Mouse (Mus musculus): ENCODE data around the gene Mdm2. TPM values are rescaled to one million over a fixed set of nuclear protein-coding genes. Genes with fewer than 3 reads are reported as not detected.
A peak's percentile ranks its signal among the peaks of the same experiment; 100 is the strongest.

Gene Mdm2
- total and polyA plus RNA-seq, 3 experiments = 35.3 to 601 (median 42.2) TPM

DNA sequence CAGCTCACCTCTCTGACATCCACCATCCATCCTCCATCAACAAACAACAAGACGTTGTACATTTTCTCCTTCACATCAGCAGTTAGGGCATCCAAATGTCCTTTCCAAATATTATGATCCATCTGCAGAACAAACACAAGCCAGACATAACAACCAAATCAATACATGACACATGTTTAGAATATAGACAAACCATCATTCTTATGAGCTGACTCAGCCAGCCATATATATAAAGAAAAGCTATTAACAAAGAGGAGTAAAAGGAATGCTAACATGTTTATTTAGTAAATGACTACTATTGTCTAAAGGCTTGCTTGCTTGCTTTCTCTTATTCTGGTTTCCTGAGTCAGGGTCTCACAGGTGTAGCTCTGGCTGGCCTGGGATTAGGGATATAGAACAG is 46.7 kb upstream of the Mdm2 start:
- no peak for DNase-seq (ENCODE audit: low read depth, low spot score)
- H3K9ac ChIP-seq (ENCODE audit: control insufficient read depth, low read depth, low read length, poor library complexity, severe bottlenecking) = no peak overlapping the region
- no peaks in the 10 kb centered on the region for H3K27me3 ChIP-seq (ENCODE audit: control insufficient read depth in 1 of 2, insufficient read depth in 2 of 2, low read length in 2 of 2)
- no peak for TF ChIP-seq MYC (IDR thresholded peaks at IDR 0.05; ENCODE audit: low read depth, low read length)
- TF ChIP-seq CHD1 (IDR thresholded peaks at IDR 0.05; ENCODE audit: low read depth, low read length) = no peak
- TF ChIP-seq POLR2AphosphoS5 (IDR thresholded peaks at IDR 0.05; ENCODE audit: borderline replicate concordance, low read depth, low read length) = no peak
- no peak for TF ChIP-seq SIN3A (IDR thresholded peaks at IDR 0.05; ENCODE audit: low read length)
- TF ChIP-seq USF1 (IDR thresholded peaks at IDR 0.05; ENCODE audit: low read depth, low read length) = no peak
- TF ChIP-seq POLR2AphosphoS2 (IDR thresholded peaks at IDR 0.05; ENCODE audit: low read length) = no peak
- no peak for TF ChIP-seq MEF2A (IDR thresholded peaks at IDR 0.05; ENCODE audit: extremely low read depth, insufficient replicate concordance, low read depth, low read length, poor library complexity, severe bottlenecking)
- TF ChIP-seq HCFC1 (IDR thresholded peaks at IDR 0.05; ENCODE audit: low read depth, low read length) = no peak
- no peak for TF ChIP-seq ZC3H11A (IDR thresholded peaks at IDR 0.05; ENCODE audit: low read depth, low read length)
- H3K9me3 ChIP-seq (replicated peaks; ENCODE audit: insufficient read depth, low read length) = no peaks in the 10 kb centered on the region
- peaks cover 0 to 30% of the 10 kb centered on the region in 2 experiments; a peak in 2 of 4 replicates for H3K36me3 ChIP-seq (ENCODE audit: control insufficient read depth in 1 of 2, insufficient read depth in 2 of 2, low read length in 2 of 2)
- no peaks in the 10 kb centered on the region for H3K79me2 ChIP-seq (ENCODE audit: control insufficient read depth, insufficient read depth, low read length, poor library complexity)
- no peak overlapping the region for H3K4me3 ChIP-seq (ENCODE audit: control insufficient read depth in 1 of 2, insufficient read depth in 1 of 2, low read depth in 2 of 2, low read length in 2 of 2)
- no peaks in the 10 kb centered on the region for H3K4me1 ChIP-seq (ENCODE audit: control insufficient read depth in 1 of 2, insufficient read depth in 2 of 2, low read length in 2 of 2)
- H3K27ac ChIP-seq (ENCODE audit: control insufficient read depth, low read depth, low read length) = no peak overlapping the region

DNA sequence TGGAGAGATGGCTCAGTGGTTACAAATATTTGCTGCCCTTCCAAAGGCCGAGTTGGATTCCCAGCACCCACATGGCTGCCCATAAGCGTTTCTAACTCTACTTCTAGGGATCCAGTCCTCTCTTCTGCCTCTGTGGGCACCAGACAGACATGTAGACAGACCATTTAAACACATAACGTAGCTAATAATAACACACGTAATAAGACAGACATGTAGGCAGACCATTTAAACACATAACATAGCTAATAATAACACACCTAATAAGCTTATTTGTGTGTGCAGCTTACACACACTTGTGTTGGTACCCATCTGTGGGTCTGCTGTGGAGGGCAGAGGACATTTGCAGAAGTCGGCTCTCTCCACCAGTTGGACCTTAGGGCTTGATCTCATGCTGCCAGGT is 46.2 kb upstream of the Mdm2 start:
- H3K4me1 ChIP-seq (ENCODE audit: control insufficient read depth in 1 of 2, insufficient read depth in 2 of 2, low read length in 2 of 2) = no peaks in the 10 kb centered on the region
- no peak for TF ChIP-seq RCOR1 (IDR thresholded peaks at IDR 0.05; ENCODE audit: low read depth, low read length)
- 0 out of 4 replicates have a peak, but pooled peaks of 1 of the 2 experiments have one; percentile 20 for TF ChIP-seq POLR2A (IDR thresholded peaks at IDR 0.05; ENCODE audit: control insufficient read depth in 1 of 2, insufficient read depth in 1 of 2, low read depth in 1 of 2, low read length in 2 of 2, poor library complexity in 1 of 2)
- TF ChIP-seq BHLHE40 (IDR thresholded peaks at IDR 0.05; ENCODE audit: borderline replicate concordance, low read depth, low read length) = no peak
- TF ChIP-seq POLR2AphosphoS5 (IDR thresholded peaks at IDR 0.05; ENCODE audit: borderline replicate concordance, low read depth, low read length) = no peak
- TF ChIP-seq MAX (IDR thresholded peaks at IDR 0.05; ENCODE audit: low read length) = no peak
- no peak for TF ChIP-seq NELFE (IDR thresholded peaks at IDR 0.05; ENCODE audit: low read depth, low read length)
- TF ChIP-seq E2F4 (IDR thresholded peaks at IDR 0.05; ENCODE audit: borderline replicate concordance, low read depth, low read length) = no peak
- no peak for TF ChIP-seq NRF1 (IDR thresholded peaks at IDR 0.05; ENCODE audit: insufficient read depth, low read depth, low read length, poor library complexity, severe bottlenecking)

More for the DNA sequence above, 46.2 kb upstream of the Mdm2 start:
- Histone ChIP-seq H3K4me3 (ENCODE audit: control insufficient read depth in 1 of 2, insufficient read depth in 1 of 2, low read depth in 2 of 2, low read length in 2 of 2) (no peak overlapping the region), H3K9ac (ENCODE audit: control insufficient read depth, low read depth, low read length, poor library complexity, severe bottlenecking) (no peak overlapping the region), H3K36me3 (ENCODE audit: control insufficient read depth in 1 of 2, insufficient read depth in 2 of 2, low read length in 2 of 2) (peaks cover 0 to 31% of the 10 kb centered on the region in 2 experiments; a peak in 2 of 4 replicates), H3K27ac (ENCODE audit: control insufficient read depth, low read depth, low read length) (no peak overlapping the region), H3K9me3 (replicated peaks; ENCODE audit: insufficient read depth, low read length) (no peaks in the 10 kb centered on the region), H3K27me3 (ENCODE audit: control insufficient read depth in 1 of 2, insufficient read depth in 2 of 2, low read length in 2 of 2) (no peaks in the 10 kb centered on the region), H3K79me2 (ENCODE audit: control insufficient read depth, insufficient read depth, low read length, poor library complexity) (no peaks in the 10 kb centered on the region)
- no peak for DNase-seq (ENCODE audit: low read depth, low spot score)
